Mouse (Mus musculus): ENCODE data around the gene Tbc1d2.

Gene Tbc1d2

DNA sequence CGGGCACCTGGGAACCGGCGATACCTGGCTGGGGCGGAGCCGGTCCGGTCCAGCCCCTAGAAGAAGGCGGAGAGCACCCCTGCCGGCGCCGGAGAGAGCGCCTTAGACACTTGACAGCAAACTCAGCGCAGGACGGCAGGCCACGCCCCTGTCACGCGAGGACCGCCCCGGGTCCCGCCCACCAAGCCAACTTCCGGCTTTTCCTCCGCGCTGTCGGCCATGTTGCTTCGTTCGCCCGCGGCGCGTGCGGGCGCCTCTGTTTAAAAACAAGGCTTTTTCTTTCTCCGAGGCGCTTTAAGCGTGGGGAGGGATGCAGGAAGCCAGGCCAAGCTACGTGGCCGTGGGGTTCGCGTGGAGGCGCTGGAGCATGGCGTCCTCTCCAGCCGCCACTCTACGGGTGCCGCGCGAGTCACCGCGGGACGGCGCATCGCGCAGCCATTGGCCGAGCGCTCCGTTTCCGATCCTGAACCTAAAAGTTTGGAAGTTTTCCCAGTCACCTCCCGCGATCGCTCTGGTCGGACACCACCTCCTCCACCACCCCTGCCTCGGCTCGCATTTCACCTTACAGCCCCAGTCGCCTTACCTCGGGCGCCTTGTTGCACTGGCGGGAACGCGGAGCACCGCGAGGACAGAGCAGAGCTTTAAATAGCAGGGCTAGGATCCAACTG, at the start of gene Tbc1d2:
TSS of gene Tbc1d2 (minus strand) at position 124 of the 668 bp plus-strand sequence.
- DNase-seq (ENCODE audit: low read depth, low spot score), result peak; percentile 77

DNA sequence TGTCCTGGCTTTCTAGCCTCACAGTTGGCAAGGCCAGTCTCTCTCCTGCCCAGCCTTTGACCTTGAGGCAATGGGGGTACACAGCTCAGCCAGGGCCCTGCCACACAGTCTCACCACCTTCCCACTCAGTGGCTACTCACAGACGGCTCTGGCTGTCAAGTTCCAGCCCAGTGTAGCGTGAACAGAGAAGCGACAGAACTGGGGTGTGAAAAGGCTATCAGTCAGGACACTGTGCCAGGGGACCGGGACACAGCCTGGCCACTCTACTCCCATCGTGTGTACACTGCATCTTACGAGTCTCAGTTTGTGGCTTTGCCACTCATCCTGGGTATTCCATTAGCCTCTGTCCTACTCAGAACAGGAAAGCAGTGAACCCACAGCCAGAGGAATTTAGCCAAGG, 46.5 kb upstream of the Tbc1d2 start:
- DNase-seq (ENCODE audit: low read depth, low spot score), result no peak

DNA sequence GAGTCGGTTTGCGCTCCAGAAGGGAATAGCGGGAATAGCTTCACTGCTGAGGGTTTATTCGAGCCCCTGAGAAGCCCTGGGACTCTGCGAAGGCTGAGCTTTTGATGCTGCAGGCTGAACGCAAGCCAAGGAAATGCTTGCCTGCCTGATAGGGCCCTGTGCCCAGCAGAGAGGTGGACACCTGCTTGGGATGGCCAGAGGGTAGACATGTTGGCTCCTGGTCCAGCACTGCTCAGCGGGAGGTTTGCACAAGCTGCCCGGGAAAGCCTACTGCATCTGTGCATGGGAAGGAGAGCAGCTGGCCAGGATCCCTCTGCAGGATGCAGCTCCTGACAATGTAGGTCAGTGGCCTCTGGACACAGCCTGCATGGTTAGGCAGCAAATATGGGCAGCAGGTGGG, 40.6 kb upstream of the Tbc1d2 start:
- no peak for DNase-seq (ENCODE audit: low read depth, low spot score)

DNA sequence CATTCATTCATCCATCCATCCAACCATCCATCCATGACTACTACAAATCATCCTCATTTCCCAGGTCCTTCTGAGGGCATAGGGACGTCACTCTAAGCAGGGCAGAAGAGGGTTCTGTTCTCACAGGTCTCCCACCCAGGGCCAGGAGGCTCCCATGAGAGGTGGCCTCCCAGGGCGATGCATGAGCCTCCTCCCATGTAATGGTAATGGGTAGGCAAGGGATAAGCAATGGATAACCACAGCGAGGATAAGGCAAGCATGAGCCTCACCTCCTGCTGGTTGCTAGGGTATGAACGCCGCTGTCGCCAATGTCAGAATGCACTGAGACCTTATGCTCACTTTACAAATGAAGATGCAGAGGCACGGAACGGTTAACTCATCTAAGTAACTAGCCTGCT, 40.0 kb upstream of the Tbc1d2 start:
- no peak for DNase-seq (ENCODE audit: low read depth, low spot score)

DNA sequence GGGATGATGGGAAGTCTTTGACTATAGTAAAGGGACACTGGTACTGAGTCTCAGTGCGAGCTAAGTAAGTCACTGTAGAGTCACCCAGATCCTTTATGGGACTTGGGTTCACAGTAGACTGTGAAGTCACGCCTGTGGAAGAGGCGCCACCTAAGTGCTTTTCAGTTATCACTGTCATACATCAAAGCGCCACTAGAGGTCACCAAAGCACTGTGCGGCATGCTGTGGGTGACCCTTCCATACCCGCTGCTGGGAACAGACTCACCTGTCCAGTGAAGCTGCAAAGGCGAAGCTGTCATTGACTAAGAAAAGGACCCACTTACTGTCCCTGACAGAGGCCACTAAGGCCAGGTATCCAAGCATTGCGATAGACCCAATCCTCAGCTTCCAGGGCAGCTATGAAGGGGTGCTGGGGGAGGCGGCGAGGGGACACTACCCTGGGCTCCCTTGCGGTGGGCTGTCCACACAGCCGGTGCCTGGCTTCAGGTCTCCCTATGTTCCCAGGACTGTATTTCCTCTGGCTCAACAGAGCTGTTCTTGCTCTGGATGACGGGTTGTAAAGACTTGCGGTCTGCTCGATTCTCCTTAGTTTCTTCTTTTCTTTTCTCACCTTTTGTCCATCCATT, 39.5 kb upstream of the Tbc1d2 start:
- DNase-seq (ENCODE audit: low read depth, low spot score), result peak; percentile 42

DNA sequence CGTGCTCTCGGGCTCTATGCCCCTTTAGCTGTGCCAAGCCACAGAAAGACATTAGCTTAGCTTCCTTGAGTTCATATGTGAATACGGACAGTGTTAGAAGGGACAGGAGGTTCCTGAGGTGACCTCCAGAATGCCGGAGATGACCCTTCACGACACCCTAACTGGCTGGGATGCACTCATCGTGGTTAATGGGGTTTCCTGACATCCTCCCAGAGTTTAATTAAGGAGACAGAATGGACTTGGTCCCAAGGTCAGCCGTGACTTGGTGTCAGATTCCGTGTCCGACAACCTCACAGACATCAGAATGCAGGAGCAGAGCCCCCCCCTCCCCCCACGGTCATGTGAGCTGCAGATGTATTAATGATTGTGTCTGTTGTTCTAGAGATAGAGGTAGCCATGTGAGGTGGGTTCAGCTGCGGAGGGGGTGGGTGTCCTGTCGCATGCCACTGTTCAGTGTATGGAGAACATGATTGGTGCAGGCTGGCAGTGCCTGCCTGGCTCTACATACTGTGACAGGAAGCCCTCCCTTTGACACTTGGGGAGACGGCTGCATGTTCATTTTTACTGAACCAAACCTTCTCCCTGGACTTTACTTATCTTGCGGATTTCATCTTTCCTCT, 38.3 kb upstream of the Tbc1d2 start:
- no peak for DNase-seq (ENCODE audit: low read depth, low spot score)

DNA sequence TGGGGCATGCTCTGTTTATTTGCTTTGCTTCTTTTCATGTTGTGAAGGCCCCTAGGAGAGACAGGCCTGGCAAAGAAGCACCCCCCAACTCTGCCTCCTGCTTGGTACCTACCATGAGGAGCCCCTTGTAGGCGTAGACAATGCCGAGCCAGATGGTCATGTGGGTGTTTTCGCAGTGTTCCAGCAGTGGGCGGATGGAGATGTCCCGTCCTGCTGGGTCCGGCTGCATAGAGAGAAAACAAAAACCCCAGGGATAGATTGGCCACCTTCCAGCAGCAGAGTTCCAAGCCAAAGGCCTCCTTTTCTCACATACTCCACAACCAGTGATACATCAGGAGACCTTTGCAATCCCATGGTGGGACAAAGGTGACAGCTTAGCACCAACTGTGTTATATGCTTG, 34.2 kb upstream of the Tbc1d2 start:
- DNase-seq (ENCODE audit: low read depth, low spot score), result no peak

DNA sequence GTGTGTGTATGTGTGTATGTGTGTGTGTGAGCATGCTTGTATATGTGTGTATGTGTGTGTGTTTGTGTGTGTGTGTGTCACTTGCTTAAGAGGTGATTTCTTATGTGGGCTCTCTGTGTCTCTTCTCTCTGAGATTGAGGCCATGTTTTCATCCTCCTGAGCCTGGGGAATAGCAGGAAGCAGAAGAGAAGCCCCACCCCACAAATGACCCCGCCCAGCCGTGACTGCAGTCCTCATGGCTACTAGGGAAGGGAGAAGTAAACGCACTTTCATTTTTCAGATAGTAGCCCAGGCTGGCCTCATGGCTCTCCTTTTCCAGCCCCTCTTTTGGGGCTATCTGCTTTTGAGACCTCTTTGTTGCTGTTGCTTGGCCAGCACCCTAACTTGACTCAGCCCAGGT, 26.6 kb upstream of the Tbc1d2 start:
- no peak for DNase-seq (ENCODE audit: low read depth, low spot score)

DNA sequence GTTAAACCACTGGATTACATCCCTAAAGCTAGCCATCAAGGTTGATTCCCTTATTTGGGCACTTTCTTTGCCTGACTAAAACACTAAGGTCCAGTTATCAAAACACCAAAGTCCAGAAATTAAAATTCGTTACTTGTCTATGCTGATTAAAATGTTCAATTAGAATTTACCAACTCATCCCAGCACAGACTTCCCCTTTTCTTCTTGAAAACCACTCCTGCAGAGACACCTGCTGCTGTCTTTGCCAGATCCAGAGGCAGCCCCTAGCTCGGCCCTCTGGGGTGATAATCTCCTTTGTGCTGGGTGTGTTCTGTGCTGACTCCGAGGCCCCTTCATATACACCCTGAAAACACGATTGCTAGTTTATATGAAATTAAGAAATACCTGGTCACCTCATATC, 26.0 kb upstream of the Tbc1d2 start:
- no peak for DNase-seq (ENCODE audit: low read depth, low spot score)

DNA sequence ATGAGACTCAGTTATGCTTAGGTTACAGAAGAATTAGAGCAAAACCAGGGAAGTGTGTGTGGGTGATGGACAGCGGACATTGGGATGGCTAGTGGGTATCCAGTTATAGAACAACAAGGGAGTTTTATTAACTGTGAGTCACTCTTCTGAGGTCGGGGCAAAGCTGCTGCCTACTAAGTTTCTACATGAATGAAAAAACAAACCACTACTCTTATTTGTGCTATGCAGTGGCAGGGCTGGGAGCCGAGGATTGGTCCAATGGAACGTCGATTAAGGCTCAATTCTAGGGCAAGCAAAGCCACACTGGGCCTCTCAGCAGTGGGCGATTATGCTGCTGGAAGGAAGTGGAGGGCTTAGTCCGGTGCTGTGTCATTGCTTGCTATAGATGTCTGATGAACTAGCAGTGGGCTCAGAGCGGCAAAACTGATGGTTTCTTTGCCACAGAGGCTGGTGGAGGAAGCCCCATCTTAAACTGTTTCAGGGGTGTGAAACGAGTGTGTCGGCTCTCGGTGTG, 25.3 kb upstream of the Tbc1d2 start:
- DNase-seq (ENCODE audit: low read depth, low spot score), result no peak

DNA sequence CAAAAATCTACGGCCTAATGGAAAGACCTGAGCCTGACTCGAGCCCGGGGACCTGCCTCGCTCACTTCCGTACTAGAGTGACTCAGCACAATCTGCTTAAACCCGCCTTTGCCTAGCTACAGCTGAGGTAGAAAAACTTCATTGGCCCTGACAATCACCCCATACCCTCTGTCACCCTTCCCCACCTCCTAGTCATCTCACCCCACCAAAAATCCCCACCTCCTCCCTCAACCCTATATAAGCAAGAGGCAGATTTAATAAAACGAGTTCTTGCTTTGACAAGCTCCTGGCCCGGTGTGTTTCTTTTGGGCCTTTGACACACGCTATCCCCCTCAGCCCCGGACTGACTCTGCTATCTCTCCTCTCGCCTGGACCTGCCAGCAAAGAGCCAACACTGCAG, 18.6 kb upstream of the Tbc1d2 start:
- DNase-seq (ENCODE audit: low read depth, low spot score), result no peak

DNA sequence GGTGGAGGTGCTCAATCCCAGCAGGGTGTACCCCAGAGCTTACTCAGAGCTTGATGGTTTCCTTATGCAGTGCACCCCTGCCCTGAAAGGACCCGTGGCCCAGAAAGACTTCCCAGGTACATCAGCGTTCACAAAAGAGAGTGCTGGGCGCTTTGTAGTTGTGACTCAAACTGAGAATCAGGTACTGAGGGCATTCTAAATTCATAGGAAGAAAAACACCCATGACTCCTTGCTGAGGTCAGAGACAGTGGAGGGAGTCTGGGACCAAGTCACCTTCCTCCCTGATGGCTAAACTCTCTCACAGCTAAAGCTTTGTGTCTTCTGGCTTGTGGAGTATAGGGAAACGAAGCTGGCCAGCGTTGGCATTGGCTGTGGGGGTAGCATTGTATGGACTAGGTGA, 16.4 kb upstream of the Tbc1d2 start:
- no peak for DNase-seq (ENCODE audit: low read depth, low spot score)

DNA sequence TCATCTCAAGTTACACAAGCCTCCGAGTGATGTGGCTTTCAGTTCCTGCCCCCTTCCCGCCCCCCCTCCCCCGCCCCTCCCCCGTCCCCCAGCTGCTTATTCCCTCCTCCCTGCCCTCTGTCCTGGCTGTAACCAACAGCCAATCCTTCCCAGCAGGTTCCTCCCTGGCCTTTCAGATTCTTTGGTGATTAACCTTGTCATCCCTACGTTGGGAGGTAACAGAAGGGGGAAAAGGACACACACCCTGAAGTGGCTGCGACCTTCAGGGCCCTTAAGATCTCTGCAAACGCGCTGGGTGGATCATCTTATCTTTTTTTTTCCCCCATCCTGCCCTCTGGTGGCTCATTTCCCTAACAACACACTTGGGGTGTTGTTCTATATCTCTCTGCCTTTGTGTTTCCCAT, 15.4 kb upstream of the Tbc1d2 start:
- DNase-seq (ENCODE audit: low read depth, low spot score), result no peak

DNA sequence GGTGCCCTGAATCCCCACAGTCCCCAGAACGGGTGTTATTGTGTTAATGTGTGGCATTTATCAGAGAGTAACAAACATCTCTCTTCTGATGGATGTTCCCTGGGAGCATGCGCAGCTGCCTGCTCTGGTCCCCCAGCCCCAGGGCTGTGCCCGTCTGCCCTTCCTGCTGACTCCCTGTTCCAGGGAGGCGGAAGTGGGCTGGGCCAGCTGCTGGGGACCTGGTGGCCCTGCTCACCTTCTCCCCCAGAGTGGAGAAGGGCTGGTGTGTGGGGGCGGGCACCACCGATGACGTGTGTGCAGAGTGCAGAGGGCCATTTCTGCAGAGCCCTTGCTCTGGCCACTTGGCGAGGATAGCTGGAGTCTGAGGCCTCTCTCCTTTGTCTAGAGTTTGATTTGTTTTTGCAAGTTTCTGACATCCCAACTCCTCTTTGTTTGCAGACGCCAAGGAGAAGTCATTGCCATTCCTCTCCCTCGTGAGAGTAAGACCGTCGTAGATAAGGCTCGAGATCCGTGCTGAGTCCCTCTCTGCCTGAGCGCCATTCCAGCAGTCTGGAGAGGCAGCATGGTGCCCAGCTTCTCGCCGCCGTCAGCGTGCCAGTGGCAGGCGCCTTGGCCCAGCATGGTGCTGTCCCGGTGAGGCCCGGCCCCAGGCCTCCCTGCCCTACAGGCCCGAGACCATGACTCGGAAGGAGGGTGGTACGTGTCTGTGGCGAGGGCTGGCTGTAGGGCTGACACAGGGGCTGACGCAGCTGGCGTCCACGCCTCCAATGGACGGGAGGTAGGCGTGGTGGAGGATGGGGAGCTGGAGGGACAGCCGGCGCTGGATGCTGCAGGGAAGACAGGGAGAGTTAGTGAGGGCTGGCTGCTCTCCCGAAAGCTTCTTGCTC, 14.4 kb upstream of the Tbc1d2 start:
- DNase-seq (ENCODE audit: low read depth, low spot score), result no peak

DNA sequence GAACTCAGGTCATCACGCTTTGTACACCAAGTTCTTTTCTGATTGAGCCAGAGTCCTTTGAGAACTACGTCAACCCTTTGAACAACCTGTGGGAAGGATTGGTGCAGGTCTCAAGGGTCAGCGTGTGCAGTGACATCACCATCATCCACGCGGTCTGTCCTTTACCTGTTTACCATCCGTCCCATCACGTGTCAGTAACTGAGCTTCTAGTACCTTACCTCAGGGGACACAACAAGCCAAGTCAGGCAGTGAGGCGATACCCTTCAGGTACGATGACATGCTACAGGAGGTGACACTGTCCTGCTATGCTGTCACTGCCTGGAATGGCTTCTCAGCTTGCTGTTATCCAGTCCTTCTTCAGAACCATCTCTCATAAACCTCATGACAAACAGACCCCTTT, 11.4 kb upstream of the Tbc1d2 start:
- no peak for DNase-seq (ENCODE audit: low read depth, low spot score)

DNA sequence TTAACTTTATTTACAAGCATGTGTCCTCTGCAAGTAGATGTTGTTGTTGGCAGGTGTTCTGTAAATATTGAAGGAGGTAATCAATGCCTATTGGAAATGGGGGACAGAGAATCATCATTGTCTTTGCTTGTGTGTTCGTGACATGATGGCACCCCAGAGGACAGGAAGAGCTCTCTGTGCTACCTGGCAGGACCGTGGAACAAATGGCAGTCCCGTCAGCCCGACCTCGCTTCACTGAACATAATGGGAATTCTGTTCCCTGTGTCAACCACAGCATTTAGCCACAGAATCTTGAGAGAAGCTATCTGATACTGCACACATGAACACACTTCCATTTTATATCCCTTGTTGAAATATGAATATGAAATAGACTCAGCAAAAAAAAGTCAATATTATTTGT, 8.9 kb upstream of the Tbc1d2 start:
- DNase-seq (ENCODE audit: low read depth, low spot score), result no peak

DNA sequence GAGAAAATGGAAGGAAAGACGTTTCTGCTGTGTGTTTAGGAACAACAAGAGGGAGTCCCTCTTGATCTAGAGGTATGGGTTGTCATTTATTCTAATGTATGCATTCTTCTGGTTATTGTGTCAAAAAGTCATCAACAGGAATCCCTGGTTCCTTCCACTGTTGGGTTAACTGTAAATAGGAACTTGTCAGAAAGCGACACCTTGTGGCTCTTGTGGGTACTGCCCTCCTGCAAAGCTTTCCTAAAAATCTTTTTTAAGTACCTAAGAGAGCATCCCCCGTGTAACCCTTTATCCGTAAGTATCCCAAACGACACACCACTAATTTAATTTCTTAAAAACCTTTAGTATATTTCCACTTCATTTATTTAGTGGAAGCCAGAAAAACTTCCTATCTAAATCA, 7.1 kb upstream of the Tbc1d2 start:
- DNase-seq (ENCODE audit: low read depth, low spot score), result peak; percentile 49

DNA sequence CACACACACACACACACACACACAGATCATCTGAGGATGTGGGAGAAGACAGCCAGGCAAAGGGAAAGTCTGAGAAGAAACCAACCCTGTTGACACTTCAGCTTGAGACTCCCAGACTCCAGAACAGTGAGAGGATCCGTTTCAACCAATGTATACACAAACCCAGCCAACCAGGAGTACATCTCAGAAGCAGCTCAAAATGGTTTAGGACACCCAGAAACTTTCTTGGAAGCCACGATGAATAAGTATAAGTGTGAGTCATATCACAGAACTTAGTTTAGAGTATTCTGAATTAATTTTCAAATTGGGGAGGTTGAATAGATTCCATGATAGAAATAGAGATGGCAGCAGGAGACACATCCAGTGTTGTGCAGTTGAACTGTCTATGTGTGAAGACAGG, 5.9 kb upstream of the Tbc1d2 start:
- no peak for DNase-seq (ENCODE audit: low read depth, low spot score)

DNA sequence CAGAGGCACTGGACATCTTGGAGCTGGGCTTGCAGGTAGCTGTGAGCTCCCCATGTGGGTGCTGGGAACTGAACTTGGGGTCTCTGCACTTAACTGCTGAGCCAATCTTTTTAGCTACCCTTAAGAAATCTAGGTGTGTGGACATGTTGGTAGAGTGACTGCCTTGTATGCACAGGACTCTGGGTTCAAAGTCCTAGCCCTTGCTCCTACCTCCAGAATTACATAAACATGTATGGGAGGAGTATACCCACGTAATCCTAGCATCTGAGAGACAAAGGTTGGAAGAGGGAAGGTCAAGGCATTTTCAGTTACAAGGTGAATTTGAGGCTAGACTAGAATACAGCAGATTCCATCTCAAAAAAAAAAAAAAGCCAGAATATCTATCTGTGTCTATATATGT, 5.3 kb upstream of the Tbc1d2 start:
- no peak for DNase-seq (ENCODE audit: low read depth, low spot score)

DNA sequence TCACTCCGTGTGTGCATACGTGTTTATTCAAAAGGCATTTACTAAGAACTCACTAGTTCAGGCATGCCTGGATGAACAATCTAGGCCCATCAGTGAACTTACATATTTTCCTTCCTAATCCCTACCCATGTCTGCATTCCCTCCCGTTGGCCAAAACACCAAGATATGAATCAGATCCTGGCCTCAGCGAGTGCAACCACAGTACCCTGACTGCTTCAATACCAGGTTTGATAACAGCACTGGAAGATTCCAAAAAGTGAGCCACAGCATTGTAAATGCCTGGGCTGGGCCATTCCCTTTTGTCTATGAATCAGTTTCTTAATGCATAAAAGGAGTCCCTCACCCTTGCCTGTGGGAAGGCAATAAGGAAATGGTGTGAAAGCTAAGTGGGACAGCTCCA, 848 bp downstream of the Tbc1d2 start:
- no peak for DNase-seq (ENCODE audit: low read depth, low spot score)

DNA sequence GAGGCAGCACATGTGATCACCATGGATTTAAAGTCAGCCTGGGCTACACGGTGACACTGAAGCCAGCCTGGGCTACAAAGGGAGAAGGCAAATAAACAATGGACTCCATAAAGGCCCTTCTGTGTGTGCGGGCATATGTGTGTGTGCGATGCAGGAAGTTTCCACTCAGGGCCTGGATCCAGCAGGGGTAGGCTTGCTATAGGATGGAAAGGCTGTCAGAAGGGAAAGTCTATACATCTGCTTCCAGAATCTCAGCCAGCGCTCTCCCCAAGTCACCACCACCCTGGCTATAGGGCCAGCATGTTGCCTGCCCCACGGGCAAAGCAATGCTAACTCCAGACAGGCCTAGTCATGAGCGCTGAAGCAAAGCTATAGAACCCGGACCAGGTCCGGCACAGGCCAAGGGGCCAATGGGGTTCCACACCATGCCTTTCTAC, 6.3 kb downstream of the Tbc1d2 start:
- DNase-seq (ENCODE audit: low read depth, low spot score), result no peak

Measured in c-Kit-negative CD71-positive TER-119-positive erythroid progenitor cells, embryonic 14.5 days (primary cell).